Mouse (Mus musculus) MN1 (cell line): Measurements from ENCODE around the gene Gpatch8.
"Not testable (repeated sequence)": the region's sequence is repeated elsewhere in the genome, so short reads cannot be mapped to it uniquely, and the experiment has no call there.

Experiments used
- DNase-seq: peaks from one replicate; pipeline ENCODE4 v3.0.0-alpha.2; 2016; ENCODE audit warnings: low spot score

Gpatch8 gene

GRCm38 (mm10) chr11:102568756-102569377 lies 12.7 kb upstream of the Gpatch8 start:
- no peak for DNase-seq

- no peak for DNase-seq
These were observed 12.0 kb upstream of the Gpatch8 start for GRCm38 (mm10) chr11:102568191-102568590.

GRCm38 (mm10) chr11:102567723-102568122 lies 11.5 kb upstream of the Gpatch8 start:
- no peak for DNase-seq

GRCm38 (mm10) chr11:102567157-102567556 lies 11.0 kb upstream of the Gpatch8 start:
- DNase-seq = no peak

GRCm38 (mm10) chr11:102566290-102566689 lies 10.1 kb upstream of the Gpatch8 start:
- no peak for DNase-seq

GRCm38 (mm10) chr11:102565741-102566140 lies 9.5 kb upstream of the Gpatch8 start:
- no peak for DNase-seq

GRCm38 (mm10) chr11:102564952-102565671 lies 8.9 kb upstream of the Gpatch8 start:
- not testable (repeated sequence) for DNase-seq

- DNase-seq = no peak
These were observed 2.5 kb upstream of the Gpatch8 start for GRCm38 (mm10) chr11:102558704-102559103.

- DNase-seq = no peak
These were observed 1.2 kb upstream of the Gpatch8 start for GRCm38 (mm10) chr11:102557386-102557785.

- DNase-seq = no peak
These were observed 503 bp upstream of the Gpatch8 start for GRCm38 (mm10) chr11:102556716-102557074.

GRCm38 (mm10) chr11:102555400-102556030 lies 677 bp downstream of the Gpatch8 start:
- DNase-seq = no peak

GRCm38 (mm10) chr11:102552051-102552450 lies 4.1 kb downstream of the Gpatch8 start:
- DNase-seq = no peak

- no peak for DNase-seq
These were observed 5.0 kb downstream of the Gpatch8 start for GRCm38 (mm10) chr11:102551176-102551575.

GRCm38 (mm10) chr11:102541471-102541870 lies 14.7 kb downstream of the Gpatch8 start:
- no peak for DNase-seq

- DNase-seq = not testable (repeated sequence)
These were observed 15.9 kb downstream of the Gpatch8 start for GRCm38 (mm10) chr11:102540286-102540685.

- no peak for DNase-seq
These were observed 16.5 kb downstream of the Gpatch8 start for GRCm38 (mm10) chr11:102539690-102540089.

GRCm38 (mm10) chr11:102536210-102536609 lies 20.0 kb downstream of the Gpatch8 start:
- DNase-seq = peak; percentile 24

GRCm38 (mm10) chr11:102534078-102534477 lies 22.1 kb downstream of the Gpatch8 start:
- no peak for DNase-seq

GRCm38 (mm10) chr11:102531425-102531824 lies 24.8 kb downstream of the Gpatch8 start:
- no peak for DNase-seq

GRCm38 (mm10) chr11:102514793-102515424 lies 41.3 kb downstream of the Gpatch8 start:
- DNase-seq = no peak

GRCm38 (mm10) chr11:102510226-102510625 lies 46.0 kb downstream of the Gpatch8 start:
- DNase-seq = no peak

GRCm38 (mm10) chr11:102496732-102497131 lies 59.5 kb downstream of the Gpatch8 start:
- no peak for DNase-seq

- DNase-seq = no peak
These were observed 60.0 kb downstream of the Gpatch8 start for GRCm38 (mm10) chr11:102496206-102496605.
